Mouse (Mus musculus) cerebellum, adult 2 months (tissue): ENCODE results near the gene R3hdm2.

Experiments used
- CTCF ChIP-seq: fragments of 200-500 bp; IDR thresholded peaks from 2 replicates; pipeline ENCODE4 v1.5.1; 2011; ENCODE audit warnings: low read depth, mild to moderate bottlenecking, control low read depth, low read length, moderate library complexity, borderline replicate concordance; ENCODE audit not compliant: insufficient read depth
- POLR2A ChIP-seq: fragments of 200-500 bp; IDR thresholded peaks from 2 replicates; pipeline ENCODE4 v1.6.1; 2011; ENCODE audit warnings: low read length, control low read depth, borderline replicate concordance; ENCODE audit not compliant: insufficient read depth

DNA sequence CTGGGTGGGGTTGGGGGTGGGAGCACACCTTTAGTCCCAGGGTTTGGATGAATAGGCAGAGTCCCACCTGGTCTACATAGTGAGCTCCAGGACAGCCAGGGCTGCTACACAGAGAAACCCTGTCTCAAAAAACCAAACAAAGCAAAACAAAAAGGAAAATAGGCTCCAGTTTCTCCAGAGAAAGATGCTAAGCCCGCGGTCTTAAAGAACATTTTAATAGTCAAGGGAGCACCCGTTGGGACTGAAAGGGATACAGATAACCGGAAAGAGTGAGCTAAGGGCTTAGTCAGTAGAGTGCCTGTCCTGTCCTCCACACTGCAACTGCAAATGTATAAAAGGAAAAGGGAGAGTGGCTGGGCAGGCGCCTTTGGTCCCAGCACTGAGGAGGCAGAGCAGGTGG, 13.0 kb upstream of the R3hdm2 start:
- TF ChIP-seq POLR2A (no peak), CTCF (no peak)
